Mouse (Mus musculus) gastrocnemius, adult 8-10 months (tissue): ENCODE results near the gene Stox2. TPM values are rescaled to one million over a fixed set of nuclear protein-coding genes. Genes with fewer than 3 reads are reported as not detected.

Source experiments
- DNase-seq, 2 experiments: peaks; one replicate each; pipeline ENCODE4 v3.0.0; 2022; ENCODE audit warnings: low spot score in 2 of 2
- total RNA-seq, 4 experiments: library from RNA; stranded (reverse); gene quantifications; 2 replicates each; pipeline ENCODE4 v1.2.4; 2022

The Stox2 gene
- total RNA-seq, 4 experiments from 2014 or later, result 5.0 to 6.0 (median 5.8) TPM

DNA sequence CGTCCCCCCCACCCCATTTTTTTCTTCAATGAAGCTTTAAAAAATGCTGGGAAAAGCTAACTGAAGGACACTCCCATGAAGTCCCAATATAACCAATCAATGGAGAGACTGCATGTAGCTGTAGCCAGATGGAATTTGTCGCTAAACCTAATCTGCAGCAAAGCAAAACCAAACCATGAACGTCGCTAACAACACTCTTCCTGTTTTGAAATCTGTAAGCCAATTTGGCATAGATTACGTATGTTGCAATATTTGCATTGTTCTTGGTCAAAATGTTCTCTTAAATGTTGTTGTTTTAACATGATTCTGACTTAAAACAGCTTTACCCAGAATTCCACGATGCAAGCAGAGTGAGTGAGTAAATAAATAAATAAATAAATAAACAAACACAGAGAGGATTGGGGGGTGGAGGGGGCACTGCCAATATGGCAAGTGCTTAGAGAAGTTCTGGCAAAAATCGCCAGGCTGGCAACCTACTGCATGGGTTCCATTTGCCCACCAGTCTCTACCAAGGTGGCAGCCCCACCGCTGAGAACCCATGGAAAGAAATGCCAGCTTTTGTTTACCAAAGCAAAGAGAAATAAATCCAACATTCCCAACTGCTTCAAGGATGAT is 203.0 kb downstream of the Stox2 start:
- no peak for DNase-seq

DNA sequence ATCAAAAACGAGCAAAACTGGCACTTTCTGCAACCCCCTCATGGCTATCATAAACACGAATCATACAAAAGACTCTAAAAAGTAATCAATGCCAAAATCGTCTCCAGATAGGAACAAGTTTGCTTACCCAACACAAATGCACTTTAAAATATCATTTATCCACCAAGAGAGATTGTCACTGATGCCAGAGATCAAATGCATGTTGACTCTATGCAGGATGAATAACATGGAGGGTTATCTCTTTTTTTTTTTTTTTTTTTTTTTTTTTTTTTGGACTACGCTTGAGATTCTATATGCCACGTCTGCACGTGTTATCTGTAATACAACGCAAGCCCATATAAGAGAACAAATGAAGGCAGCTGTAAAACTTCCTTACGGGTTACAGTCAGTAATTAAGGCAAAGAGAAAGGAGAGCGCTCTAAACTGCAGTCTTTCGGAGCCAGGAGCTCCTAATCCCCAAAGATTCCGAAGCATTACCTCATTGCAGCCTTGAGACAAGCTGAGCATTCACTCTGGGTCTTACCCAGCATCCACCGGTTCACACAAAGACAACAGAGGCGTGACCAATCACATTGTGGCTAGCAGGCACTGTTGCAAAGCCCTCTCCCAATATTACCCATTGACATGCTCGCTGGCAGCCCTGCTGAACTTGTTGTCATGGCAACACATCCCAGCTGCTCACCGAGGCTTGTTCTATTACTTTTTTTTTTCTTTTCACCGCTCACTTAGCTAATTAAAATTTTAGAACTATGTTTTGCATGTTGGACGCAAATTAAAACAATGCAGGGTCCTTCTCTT is 203.8 kb downstream of the Stox2 start:
- peak; percentile 22 to 51 for DNase-seq

DNA sequence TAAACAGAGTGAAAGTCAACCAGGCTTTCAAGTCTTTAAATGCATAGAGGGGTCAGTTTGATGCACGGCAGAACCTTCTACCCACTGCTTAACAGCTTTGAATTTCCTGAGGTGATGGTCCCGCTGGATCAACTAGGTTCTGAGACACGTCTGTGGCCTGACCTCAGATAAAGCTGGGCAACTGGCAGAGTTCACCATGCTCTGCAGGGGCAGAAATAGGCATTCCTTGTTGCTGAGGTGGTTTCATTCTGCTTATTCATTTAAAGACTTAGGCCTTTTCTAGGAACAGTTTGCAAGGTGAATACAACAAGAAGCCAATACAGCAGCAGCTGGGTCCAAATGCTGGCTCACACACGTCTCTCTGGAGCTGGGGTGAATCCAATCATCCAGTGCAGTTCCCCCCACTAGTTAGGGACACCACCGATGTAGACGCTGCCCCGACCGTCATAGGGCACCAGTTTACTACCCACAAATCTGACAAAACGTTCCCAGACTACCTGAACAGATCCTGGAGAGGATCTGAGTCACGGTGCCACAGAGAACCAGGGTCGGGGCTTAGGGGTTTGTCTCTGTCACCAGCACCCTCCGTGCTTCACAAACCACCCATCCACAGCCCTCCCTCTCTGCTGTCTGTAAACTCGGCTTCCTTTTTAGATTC is 204.6 kb downstream of the Stox2 start:
- no peak for DNase-seq

DNA sequence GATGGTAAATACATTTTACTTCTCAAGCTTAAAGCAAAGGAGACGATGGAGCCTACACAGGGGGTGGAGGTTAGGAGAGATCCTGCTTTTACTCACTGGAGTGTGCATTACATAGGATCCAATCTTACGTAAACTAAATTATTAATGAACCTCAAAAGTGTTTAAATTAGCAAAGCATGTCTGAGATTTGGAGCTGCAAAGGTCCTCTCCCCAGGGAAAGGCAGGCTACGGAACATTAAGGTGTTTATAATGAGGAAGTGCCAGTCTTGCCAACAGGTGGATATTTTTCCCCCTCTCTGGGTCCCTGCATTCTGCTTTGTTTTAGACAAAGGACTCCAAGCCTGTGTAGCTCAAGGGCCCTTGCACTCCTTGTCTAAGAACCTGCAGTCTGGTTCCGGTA is 205.3 kb downstream of the Stox2 start:
- no peak for DNase-seq

DNA sequence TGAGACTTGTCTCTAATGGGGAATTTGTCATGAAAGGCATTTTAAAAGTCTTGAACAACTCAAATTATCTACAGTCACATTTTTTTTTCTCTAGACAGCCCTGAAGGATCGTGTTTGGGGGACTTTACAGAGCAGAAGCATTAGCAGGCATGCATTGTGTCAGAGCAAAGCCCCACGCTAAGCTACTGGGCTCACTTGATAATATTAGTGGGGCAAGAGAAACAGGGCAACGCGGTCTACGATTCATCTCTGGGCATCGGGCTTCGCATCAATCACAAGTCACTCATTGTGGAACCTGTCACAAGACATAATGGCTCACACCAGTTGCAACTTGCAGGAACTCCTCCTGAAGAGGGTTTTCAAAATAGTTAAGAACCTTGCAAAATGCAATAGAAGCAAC is 205.9 kb downstream of the Stox2 start:
- no peak for DNase-seq

DNA sequence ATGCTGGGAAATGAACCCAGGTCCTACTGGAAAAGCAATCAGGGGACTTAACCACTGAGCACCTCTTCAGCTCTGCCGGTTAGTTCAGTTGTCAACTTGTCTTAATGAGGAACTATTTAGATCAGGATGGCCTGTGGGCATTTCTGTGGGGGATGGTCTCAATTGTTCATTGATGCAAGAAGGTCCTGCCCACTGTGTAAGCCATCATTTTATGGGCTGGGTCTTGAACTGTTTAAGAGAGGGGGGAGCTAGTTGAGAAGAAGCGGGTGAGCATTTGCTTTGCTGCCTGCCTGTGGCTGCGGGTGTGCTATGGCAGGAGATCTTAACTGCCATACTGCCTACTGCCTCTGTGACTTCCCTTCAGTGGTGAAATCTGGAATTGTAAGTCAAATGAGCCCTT is 214.1 kb downstream of the Stox2 start:
- no peak for DNase-seq

DNA sequence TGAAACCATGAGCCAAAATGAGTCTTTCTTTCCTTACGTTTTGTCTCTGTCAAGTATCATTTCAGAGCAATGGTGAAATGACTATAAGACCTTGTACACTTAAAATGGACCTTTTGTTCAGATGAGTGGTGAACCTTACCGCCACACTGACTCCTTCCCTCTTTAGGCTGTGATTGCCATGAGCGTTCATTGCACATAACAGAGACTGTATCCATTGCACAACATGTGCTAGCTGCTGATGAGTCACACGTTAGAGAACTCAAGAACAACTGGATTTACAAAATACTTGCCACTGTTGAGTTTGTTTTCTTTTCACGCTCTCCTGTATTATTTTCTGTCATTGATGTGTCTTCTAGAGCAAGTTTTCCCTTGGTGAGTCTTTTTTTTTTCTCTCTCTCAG is 216.1 kb downstream of the Stox2 start:
- no peak for DNase-seq

DNA sequence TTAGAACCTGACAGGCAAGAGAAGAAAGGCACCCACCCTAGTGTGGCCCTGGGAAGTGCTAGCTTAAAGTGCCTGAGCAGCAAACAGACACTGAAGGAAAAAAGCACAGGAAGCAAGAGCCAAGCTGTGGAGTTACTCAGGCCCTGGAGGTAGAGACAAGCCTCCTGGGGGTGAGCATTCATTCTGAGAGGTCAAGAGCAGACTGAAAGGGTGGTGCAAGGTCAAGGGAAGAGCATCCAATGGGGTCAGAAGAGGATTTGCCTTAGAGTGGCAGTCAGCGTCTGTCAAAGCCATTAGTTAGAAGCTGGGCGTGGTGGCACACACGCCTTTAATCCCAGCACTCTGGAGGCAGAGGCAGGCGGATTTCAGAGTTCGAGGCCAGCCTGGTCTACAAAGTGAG is 224.3 kb downstream of the Stox2 start:
- DNase-seq, result no peak

DNA sequence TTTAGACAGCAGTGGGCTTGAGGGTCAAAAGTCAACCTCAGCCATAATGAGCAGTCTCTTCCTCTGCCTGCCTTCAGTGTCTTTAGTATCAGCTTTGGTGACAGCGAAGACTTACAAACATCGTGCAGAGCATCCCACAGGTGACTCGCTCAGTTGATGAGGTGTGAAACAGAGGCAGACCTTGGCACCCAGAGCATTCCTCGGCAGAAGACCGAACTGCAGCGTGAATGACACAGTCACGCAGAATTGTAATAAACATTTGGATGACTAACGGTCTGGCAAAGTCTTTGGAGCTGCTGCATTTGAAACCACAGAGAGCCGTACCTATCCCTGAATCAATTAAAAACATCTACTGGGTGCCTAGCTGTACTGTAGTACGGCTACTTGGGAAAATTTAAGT is 225.0 kb downstream of the Stox2 start:
- no peak for DNase-seq

DNA sequence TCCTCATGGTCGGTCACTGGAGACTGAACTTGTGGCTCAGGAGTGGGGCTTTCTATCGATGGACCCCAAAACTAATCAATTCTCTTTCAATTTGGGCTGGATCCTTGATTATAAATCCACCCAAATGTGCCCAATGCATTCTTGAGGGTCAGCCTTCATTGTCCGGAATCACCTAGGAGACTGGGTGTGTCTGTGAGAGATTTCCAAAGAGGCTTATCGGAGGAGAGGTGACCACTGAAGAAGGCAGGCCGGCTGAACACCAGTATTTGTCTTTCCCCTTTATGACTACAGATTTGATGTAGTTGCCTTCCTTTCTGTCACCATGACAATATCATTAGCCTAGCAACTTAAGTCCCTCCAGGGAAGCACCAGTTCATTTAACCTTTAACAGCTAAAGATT is 225.8 kb downstream of the Stox2 start:
- no peak for DNase-seq

DNA sequence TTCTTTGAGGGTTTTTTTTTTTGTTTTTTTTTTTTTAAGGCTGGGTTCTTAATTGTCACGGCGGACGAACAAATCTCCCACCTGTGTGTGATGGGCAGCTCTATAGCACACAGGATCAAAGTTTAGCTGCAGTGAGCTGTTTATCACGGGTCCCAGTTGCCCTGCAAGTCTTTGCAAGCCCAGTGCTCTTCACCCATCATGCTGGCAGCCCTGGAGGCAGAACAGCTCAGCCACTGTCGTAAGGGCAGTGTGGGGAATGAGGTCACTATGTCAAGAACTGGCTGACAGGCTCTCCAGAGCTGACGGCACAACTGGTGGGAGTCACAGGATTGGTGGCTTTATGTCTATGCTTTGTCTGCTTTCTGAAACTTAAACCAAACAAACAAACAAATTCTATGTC is 227.6 kb downstream of the Stox2 start:
- DNase-seq, result no peak

DNA sequence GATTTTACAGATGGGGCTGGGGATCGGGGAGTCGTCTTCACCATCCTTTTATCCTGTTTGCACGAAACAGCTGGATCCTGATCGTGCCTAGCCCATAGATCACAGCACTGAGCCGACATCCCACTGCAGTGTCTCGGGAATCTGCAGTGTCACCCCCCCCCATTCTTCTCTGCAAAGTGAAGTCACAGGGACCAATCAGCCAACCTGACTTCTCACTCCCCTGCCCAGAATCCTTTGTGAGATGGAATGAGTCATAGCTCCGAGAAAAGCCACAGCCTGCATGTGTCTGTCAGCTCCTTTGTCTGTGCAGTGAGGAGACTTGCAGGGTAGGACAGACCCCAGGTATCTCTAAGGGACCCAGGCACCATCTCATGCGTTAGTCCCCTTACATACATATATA is 228.1 kb downstream of the Stox2 start:
- DNase-seq, result no peak

DNA sequence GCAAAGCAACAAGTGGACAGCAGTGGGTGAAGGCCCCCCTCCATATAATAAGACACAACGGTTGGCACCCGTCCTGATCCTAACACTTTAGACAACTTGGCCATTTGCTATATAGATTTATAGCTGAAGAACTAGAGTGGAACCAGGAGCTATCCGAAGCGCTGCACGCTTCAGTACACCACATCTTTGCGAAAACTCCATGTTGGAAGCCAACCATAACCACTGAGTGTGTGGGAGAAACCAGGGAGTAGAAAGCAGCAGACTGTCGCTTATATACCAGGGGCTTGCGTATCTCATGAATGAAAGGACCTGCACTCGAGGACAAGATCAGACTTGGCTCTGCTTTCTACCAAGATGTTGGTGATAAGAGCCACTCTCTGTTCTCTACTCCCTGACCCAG is 234.0 kb downstream of the Stox2 start:
- DNase-seq, result no peak

DNA sequence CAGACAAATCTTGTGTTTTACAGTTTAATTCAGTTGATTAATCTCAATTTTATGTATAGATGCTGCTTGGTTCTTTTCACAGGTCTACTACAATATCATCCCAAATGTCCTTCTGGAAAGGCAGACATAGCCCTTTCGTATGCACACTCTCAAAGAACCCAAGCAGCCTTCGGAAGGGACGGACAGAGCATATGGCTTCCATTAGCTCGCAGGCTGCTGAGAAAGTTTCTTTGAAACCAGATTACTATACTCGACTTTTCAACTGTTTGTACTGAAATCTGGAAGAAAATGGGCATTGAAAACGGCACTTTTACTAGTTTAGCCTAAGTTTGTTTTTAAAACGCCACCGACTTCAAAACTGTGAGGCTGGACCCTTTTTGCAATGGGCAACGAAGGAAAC is 234.9 kb downstream of the Stox2 start:
- DNase-seq, result no peak

DNA sequence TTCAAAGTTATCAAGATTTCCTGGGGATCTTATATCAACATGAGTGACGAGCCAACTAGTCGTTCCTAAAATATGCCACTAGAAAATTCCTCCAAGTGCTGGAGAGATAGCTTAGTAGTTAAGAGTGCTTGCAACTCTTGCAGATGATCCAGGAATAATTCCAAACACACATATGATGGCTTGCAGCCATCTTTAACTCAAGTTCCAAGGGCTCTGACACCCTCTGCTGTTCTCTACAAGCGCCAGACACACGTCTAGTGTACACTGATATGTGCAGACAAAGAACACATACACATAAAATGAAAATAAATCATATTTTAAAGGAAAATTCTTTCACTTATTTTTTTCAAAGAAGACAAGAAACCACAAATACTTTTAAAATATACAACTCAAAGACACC is 237.9 kb downstream of the Stox2 start:
- no peak for DNase-seq

DNA sequence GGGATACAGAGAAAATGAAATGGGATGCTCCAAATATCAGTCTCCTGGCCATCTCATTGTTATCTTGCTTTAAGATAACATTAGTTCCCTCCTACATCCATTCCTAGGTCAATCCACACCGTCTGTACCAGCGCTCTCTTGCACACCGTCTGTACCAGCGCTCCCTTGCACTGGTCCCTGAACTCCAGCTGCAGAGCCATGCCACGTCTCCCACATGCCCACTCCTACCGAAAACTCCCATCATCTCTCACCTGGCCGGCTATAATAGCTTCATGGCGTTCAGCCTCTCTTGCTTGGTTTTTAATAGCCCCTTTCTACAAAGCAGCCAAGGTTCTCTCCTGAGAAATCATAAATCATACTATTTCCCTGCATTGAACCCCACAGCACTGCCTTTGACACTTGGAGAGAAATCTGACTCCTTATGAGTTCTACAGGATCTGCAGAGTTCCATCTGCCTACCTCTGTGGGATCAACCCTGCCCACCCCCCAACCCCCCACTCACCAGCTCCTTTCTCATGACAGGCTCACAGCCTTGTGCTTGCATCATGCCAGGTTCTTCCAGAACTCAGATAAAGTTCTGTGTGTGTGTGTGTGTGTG is 239.4 kb downstream of the Stox2 start:
- no peak for DNase-seq

DNA sequence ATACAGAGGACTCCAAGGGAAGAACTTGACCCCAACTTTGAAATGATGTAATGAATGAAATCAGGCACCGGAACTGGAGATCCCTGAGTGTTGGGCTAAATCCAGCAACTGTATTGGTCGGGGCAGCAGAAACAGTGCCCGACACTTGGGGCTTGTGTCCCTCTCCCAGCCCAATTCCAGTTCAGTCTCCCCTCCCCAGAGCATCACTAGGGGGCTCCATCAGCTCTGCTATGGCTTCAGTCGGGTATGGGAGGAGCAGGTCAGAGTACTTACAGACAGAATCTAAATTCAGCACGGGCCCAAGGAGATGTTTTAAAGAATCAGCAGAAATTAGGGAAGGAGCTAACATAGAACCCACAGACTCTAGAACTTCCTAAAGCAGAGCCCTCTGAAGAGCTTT is 240.7 kb downstream of the Stox2 start:
- DNase-seq, result no peak

DNA sequence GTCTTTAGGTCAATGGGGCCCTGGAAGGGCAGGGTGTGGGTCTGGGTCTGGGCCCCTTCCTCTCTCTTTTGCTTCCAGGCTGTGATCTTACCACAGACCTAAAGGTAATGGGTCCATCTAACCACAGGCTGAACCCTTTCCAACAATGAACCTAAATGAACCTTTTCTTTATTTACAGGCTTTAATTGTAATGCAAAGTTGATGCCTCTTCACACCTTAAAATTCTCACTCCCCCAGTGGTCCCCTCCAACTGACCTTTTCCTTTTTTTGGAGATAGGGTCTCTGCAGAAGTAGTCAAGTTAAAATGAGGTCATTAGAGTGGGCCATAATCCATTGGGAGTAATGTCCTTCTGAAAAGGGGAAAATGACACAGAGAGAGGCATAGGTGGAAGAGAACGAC is 249.8 kb downstream of the Stox2 start:
- DNase-seq, result no peak

DNA sequence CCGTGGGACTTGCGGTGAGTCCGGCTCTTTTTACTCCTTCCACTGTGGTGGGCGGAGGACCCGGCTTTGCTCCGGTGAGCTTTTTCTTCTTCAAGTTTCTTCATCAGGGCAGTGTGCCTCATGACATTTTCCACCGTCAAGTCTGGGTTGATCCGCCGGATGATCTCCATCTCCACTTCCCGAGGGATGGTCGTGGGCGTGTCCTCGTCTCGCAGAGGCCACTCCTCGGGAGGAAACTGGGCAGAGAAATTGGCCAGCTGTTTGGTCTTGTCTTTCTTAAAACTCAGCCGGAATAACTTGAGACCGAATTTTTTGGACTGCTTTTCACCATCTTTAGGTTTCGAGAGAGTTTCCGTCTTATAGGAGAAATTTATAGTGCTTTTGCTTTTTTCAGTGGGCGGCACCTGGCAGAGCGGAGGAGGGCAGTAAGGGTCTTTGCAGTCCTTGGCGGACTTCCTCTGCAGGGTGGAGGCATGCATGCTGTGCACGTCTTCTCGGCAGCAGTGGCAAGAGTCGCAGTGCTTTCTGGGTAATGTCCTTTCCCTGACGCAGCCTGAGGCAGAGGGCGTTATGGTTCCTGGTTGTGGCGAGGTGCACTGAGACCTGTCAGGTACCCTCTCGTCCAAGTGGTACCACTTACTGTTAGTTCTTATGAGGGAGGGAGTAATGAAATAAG is 252.7 kb downstream of the Stox2 start:
- no peak for DNase-seq

DNA sequence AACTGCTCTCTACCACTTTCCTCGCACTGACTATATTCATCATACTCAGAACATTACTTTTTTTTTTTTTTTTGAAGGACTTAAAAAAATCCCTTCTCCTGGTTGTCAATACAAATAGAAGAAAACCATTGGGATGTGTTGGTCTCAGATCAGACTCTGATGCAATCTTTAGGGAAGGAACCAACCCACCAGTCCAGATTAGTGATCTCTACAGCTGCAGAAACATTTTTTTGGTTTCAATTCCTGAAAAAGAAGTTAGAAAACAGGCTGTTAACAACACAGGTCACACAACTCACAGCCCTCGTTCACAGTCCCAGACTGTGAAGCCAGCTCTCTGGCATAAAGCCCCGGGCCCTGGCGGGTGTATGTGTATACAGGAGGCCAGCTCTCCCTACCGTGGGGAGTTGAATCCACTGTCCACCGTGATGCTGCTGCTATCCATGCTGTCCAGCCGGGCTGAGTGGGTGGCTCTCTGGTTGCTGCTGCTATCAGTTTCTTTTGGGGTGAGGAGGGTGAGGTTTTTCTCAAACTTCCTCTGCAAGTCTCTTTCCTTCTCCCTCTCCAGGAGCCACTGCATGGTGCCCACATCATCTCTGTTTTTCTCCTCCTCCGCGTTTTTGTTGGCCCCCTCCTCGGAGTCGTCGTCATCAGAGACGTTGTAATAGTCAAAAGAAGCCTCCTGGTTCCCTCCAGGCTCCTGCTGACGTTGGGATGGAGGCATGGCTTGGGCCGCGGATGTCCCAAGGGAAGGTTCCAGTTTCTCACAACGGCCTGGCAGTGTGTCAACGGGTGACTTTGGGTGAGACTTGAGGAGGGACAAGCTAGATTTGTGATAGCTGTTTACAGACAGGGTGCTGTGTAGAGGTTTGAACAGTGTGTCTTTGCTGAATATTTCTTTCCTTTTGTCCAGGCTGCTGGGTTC is 254.5 kb downstream of the Stox2 start:
- DNase-seq, result peak; percentile 8 to 38

DNA sequence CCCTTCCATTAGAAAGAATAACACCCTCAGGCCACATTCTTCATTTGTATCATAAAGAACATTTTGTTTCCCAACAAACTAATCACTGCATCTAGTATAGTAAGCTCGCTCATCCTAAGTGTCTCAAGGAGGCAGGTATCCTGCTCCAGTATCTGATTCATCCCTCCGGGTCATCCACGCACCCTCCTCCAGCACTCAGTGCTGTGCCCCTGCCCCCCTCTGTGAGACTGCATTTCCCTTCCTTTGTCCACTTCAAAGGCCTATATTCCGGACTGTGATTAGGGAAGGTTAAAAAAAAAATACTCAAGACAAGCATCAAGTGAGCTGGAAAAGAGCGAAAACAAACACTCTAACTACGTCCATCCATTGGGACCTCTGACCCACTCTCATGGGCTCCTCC is 260.8 kb downstream of the Stox2 start:
- DNase-seq, result no peak
